Mouse (Mus musculus): Measurements from ENCODE around the gene Pcsk2. TPM values are rescaled to one million over a fixed set of nuclear protein-coding genes. Genes with fewer than 3 reads are reported as not detected.

The Pcsk2 gene
- polyA plus RNA-seq, 1 experiment = 0.25 TPM

DNA sequence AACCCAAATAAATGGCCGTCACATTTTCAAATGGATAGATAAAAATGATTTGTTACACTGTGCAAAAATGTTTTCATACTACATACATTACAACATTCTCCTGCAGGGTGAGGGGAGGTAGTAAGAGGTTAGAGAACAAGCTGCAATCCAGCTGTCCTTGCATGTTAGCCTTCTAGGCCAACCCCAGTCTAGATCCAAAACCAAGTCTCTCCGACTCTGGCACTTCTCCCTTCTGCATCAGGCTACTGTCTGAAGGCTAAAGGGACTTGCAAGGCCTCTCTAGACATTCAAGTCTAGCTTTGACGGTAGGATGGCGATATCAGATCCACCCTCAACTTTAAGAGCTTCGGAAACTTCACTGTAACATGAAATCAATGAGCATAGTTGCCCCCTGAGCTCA, 196.5 kb downstream of the Pcsk2 start:
- TF ChIP-seq CTCF (IDR thresholded peaks at IDR 0.05; ENCODE audit: insufficient read depth, low read length) (no peak), POLR2A (IDR thresholded peaks at IDR 0.05; ENCODE audit: borderline replicate concordance, extremely low read depth, low read depth, low read length) (no peak)
- H3K4me3 ChIP-seq (replicated peaks; ENCODE audit: extremely low read depth, low read depth, low read length) = no peak overlapping the region
- no peak for DNase-seq
- no peaks in the 10 kb centered on the region for H3K4me1 ChIP-seq (ENCODE audit: control insufficient read depth, insufficient read depth, low read length)
- 73% methylated on average over 5 of the region's 5 CpGs for WGBS

DNA sequence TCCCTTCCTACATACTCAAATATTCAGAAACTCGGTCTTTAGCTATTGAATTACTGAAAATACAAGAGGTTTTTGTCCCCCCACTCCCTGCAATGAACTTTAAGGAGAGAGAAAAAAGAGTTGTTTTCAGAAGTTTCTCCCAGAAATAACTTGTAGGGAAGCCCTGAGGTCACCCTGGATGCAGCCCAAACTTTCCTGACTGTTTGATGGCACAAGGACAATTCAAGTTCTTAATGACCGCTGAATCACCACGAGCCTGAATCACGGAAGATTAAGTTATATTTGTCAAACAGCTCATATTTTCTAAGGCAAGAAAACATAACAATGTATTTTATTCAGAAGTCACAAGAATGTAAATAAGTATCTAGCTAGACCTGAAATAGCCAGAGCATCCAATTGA, 197.1 kb downstream of the Pcsk2 start:
- Histone ChIP-seq H3K4me1 (ENCODE audit: control insufficient read depth, insufficient read depth, low read length) (no peaks in the 10 kb centered on the region), H3K4me3 (replicated peaks; ENCODE audit: extremely low read depth, low read depth, low read length) (no peak overlapping the region)
- TF ChIP-seq CTCF (IDR thresholded peaks at IDR 0.05; ENCODE audit: insufficient read depth, low read length) = no peak
- TF ChIP-seq POLR2A (IDR thresholded peaks at IDR 0.05; ENCODE audit: borderline replicate concordance, extremely low read depth, low read depth, low read length) = no peak
- whole genome bisulfite sequencing = 60% methylated on average over 4 of the region's 4 CpGs
- DNase-seq = no peak

DNA sequence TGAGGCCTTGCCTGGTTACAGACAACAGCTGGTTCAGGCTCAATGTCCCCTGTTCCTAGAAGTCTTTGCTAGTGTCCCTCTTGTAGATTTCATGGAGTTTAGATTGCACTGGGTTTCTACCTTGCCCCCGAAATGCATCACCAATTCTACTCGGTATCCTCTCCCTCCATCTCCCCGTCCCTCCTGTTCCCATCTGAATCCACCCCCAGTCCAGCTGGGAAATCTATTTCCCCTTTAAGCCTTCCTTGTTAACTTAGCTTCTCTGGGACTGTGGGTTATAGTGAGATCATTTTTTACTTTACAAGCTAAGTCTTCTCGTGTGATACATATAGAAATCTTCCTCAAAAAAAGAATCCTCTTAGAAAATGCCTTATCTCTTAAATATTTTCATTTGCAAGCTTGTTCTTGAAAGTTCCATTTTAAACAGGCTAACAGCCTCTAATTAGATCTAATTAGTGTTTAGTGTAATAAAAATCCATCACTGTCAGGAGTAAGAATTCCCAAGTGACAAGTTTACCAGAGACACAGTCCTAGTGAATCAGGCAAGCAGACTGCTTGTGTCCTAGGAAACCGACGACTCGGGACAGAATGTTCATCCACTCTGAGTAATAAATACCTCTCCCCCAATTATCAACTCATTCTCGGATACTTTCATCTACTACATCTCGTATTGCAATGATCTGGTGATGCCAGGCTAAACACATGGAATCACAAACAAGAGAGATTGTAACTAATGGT, 206.3 kb downstream of the Pcsk2 start:
- DNase-seq = no peak
- TF ChIP-seq CTCF (IDR thresholded peaks at IDR 0.05; ENCODE audit: insufficient read depth, low read length) = no peak
- Histone ChIP-seq H3K4me3 (replicated peaks; ENCODE audit: extremely low read depth, low read depth, low read length) (no peak overlapping the region), H3K4me1 (ENCODE audit: control insufficient read depth, insufficient read depth, low read length) (no peaks in the 10 kb centered on the region)
- 72% methylated on average over 9 of the region's 9 CpGs for WGBS

DNA sequence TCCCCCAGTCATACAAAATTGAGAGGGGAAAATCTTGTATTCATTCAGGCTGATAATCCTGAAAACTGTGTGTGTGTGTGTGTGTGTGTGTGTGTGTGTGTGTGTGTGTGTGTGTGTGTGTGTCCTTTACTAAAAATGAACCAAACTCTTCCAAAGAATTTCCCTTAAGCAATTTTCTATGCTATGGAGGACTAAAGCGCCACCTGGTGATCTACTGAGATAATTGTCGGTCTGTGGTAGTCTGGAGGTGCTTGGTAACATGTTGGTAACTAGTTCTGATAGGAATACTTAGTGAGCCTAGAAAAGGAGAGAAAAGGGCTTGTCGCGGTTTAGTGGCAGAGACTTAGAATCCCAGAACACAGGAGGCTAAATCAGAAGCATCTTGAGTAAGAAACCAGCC, 230.5 kb downstream of the Pcsk2 start:
- Histone ChIP-seq H3K4me1 (ENCODE audit: control insufficient read depth, insufficient read depth, low read length) (no peaks in the 10 kb centered on the region), H3K4me3 (replicated peaks; ENCODE audit: extremely low read depth, low read depth, low read length) (no peak overlapping the region)
- DNase-seq = no peak
- 3% methylated on average over 4 of the region's 4 CpGs for WGBS
- TF ChIP-seq CTCF (IDR thresholded peaks at IDR 0.05; ENCODE audit: insufficient read depth, low read length) (no peak), POLR2A (IDR thresholded peaks at IDR 0.05; ENCODE audit: borderline replicate concordance, extremely low read depth, low read depth, low read length) (no peak)

DNA sequence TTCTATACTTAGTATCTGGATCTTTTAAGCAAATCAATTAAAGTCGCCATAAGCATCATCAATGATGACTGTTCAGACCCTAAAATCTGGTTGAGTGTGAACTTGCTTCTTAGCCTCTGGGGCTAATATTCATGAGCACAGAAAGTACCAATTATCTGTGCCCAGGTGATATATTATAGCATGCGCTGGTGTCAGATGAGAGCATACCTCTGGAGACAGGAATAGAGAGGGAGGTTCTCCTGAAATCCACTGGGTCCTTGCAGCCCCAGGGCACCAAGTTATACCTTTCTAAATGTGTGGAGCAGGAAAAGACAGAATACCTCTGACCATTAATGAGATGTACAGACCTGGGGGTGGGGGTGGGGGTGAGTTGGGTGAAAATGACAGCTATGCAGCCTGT, 234.4 kb downstream of the Pcsk2 start:
- TF ChIP-seq POLR2A (IDR thresholded peaks at IDR 0.05; ENCODE audit: borderline replicate concordance, extremely low read depth, low read depth, low read length) (no peak), CTCF (IDR thresholded peaks at IDR 0.05; ENCODE audit: insufficient read depth, low read length) (no peak)
- DNase-seq = no peak
- Histone ChIP-seq H3K4me1 (ENCODE audit: control insufficient read depth, insufficient read depth, low read length) (no peaks in the 10 kb centered on the region), H3K4me3 (replicated peaks; ENCODE audit: extremely low read depth, low read depth, low read length) (no peak overlapping the region)
- WGBS = 79% methylated on average over 2 of the region's 2 CpGs

DNA sequence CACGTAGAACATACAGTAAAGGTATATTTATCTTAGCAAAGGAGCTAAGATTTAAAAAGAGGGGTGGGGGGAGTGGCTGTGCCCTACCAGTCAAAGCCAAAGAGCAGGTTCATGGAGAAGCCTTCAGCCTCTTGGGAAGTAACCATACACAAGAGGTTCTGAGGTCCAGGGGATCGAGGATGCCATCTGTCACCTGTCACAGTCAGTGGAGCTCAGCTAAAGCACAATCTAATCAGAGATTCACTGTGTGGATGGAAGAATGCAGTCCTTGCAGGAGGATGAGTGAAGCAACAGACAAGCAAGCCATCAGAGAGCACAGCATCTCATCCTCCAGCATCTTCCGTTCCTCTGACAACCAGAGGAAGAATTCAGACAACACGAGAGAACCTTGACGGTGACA, 244.0 kb downstream of the Pcsk2 start:
- H3K4me3 ChIP-seq (replicated peaks; ENCODE audit: extremely low read depth, low read depth, low read length) = no peak overlapping the region
- 78% methylated on average over 5 of the region's 5 CpGs for WGBS
- H3K4me1 ChIP-seq (ENCODE audit: control insufficient read depth, insufficient read depth, low read length) = no peaks in the 10 kb centered on the region
- no peak for DNase-seq
- TF ChIP-seq CTCF (IDR thresholded peaks at IDR 0.05; ENCODE audit: insufficient read depth, low read length) (no peak), POLR2A (IDR thresholded peaks at IDR 0.05; ENCODE audit: borderline replicate concordance, extremely low read depth, low read depth, low read length) (no peak)

DNA sequence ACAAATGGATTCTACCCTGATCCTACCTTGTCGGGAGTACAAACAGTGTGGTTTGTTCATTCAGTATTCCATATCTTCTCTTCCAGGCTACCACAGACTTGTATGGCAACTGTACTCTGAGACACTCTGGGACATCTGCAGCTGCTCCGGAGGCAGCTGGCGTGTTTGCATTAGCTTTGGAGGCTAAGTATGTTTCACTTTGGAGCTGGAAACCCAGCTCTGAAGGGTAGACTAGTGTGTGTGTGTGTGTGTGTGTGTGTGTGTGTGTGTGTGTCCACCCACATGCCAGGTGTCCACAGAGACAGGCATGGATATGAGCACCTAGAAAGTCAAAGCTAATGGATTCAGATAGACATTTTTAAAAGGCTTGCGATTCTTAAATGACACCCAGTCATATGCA, 249.9 kb downstream of the Pcsk2 start:
- no peak for DNase-seq
- no peak overlapping the region for H3K4me3 ChIP-seq (replicated peaks; ENCODE audit: extremely low read depth, low read depth, low read length)
- no peak for TF ChIP-seq CTCF (IDR thresholded peaks at IDR 0.05; ENCODE audit: insufficient read depth, low read length)
- WGBS = 83% methylated on average over 4 of the region's 4 CpGs
- no peaks in the 10 kb centered on the region for H3K4me1 ChIP-seq (ENCODE audit: control insufficient read depth, insufficient read depth, low read length)

DNA sequence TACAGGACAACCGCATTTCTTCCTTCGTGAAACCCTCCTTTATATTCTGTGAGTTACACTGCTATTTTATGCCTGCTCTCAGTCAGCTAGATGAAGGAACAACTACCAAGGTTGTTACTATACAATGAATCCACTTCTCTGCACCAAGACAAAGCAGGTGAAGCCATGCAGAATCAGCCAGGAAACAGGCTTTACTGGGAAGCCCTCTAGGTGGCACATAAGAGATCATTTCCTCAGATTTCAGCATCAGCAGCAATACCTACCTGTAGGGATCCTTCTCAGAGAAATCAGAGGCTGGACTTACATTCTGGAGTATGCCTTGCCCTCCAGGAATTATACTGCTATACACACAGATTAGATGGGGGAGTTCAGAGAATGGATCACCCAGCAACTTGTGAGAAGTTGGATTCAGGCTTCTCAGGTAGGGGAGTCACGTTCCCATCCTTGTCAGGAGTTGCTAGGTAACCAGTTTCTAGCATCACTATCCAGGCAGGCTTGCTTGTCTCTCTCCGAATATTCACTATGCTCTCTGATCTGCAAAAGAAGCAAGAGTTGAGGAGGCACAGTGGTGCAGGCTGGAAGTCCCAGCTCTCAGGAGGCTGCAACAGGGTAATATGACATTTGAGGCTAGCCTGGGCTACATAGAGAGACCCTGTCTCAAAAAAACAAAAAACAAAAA, 250.5 kb downstream of the Pcsk2 start:
- Histone ChIP-seq H3K4me3 (replicated peaks; ENCODE audit: extremely low read depth, low read depth, low read length) (no peak overlapping the region), H3K4me1 (ENCODE audit: control insufficient read depth, insufficient read depth, low read length) (no peaks in the 10 kb centered on the region)
- 64% methylated on average over 4 of the region's 4 CpGs for WGBS
- no peak for DNase-seq
- TF ChIP-seq CTCF (IDR thresholded peaks at IDR 0.05; ENCODE audit: insufficient read depth, low read length) (no peak), POLR2A (IDR thresholded peaks at IDR 0.05; ENCODE audit: borderline replicate concordance, extremely low read depth, low read depth, low read length) (no peak)

DNA sequence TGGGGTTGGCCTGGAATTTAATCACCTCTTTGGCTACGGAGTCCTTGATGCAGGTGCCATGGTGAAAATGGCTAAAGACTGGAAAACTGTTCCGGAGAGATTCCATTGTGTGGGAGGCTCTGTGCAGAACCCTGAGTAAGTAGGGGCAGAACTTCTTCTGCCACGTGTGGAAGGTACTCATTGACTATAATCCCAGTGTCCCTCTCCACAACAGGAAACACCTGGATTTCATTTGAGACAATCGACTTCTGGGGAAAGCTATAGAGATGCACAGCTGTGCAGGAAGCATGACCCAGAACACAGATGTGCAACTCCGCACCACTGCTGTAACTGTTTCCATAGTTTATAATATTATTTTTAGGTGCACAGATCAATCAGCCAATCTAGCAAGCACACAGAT, 255.1 kb downstream of the Pcsk2 start:
- H3K4me1 ChIP-seq (ENCODE audit: control insufficient read depth, insufficient read depth, low read length) = no peaks in the 10 kb centered on the region
- whole genome bisulfite sequencing = 56% methylated on average over 5 of the region's 5 CpGs
- DNase-seq = no peak
- no peak overlapping the region for H3K4me3 ChIP-seq (replicated peaks; ENCODE audit: extremely low read depth, low read depth, low read length)
- no peak for TF ChIP-seq POLR2A (IDR thresholded peaks at IDR 0.05; ENCODE audit: borderline replicate concordance, extremely low read depth, low read depth, low read length)
- no peak for TF ChIP-seq CTCF (IDR thresholded peaks at IDR 0.05; ENCODE audit: insufficient read depth, low read length)

Data from lung, adult 2 months (tissue).